Mouse (Mus musculus) heart, adult 18-20 months (tissue): ENCODE data around the gene Vmn1r36. TPM values are rescaled to one million over a fixed set of nuclear protein-coding genes. Genes with fewer than 3 reads are reported as not detected.
"Not testable (repeated sequence)": the region's sequence is repeated elsewhere in the genome, so short reads cannot be mapped to it uniquely, and the experiment has no call there.

Experiments
- DNase-seq, 2 experiments: peaks; one replicate each; pipeline ENCODE4 v3.0.0; 2021 to 2022; ENCODE audit warnings: mixed read lengths in 1 of 2
- long read RNA-seq, 2 experiments: library from polyadenylated mRNA; stranded (forward); transcript quantifications; one replicate each; pipeline ENCODE4 v2.0.0; 2021
- total RNA-seq, 2 experiments: library from RNA; stranded (reverse); gene quantifications; 2 replicates each; pipeline ENCODE4 v1.2.3; 2021

The Vmn1r36 gene
- total RNA-seq, result not detected
- long read RNA-seq, experiment 1, result 0 reads
- long read RNA-seq, experiment 2, result 0 reads

- DNase-seq, result not testable (repeated sequence)
Observed at GRCm38 (mm10) chr6:66719068-66719467, at the start of gene Vmn1r36. Vmn1r36 (minus strand) TSS chr6:66719168.

- DNase-seq, result not testable (repeated sequence)
Observed at GRCm38 (mm10) chr6:66729082-66729481, 10.1 kb upstream of the Vmn1r36 start, which contains the start of gene Vmn1r37. Vmn1r37 (plus strand) TSS chr6:66729382.

- DNase-seq, result no peak
Observed at GRCm38 (mm10) chr6:66713854-66714253, 5.1 kb downstream of the Vmn1r36 start.

- no peak for DNase-seq
Observed at GRCm38 (mm10) chr6:66708901-66709300, 10.1 kb downstream of the Vmn1r36 start.

GRCm38 (mm10) chr6:66685806-66686205 is 33.2 kb downstream of the Vmn1r36 start, which contains the start of gene Vmn1r35:
Vmn1r35 (minus strand) TSS chr6:66685906.
- DNase-seq, result no peak

Other genes starting within 250 kb of the Vmn1r36 start
- 1 to 10 TPM; 2.7 to 3.0 TPM for gene Mad2l1, start 183.8 kb downstream of the Vmn1r36 start, total RNA-seq
- gene Vmn1r32, start 159.1 kb downstream of the Vmn1r36 start, total RNA-seq, result not detected
- gene Vmn1r33, start 100.9 kb downstream of the Vmn1r36 start, total RNA-seq, result not detected
- not detected for gene Vmn1r34, start 75.3 kb downstream of the Vmn1r36 start, total RNA-seq
- gene Vmn1r35, start 33.3 kb downstream of the Vmn1r36 start, total RNA-seq, result not detected
- gene Vmn1r37, start 10.2 kb upstream of the Vmn1r36 start, total RNA-seq, result not detected
- not detected for gene Vmn1r38, start 63.5 kb upstream of the Vmn1r36 start, total RNA-seq
- gene Vmn1r39, start 91.4 kb upstream of the Vmn1r36 start, total RNA-seq, result not detected
- 10 to 100 TPM; 36.9 to 41.9 TPM for gene Gng12, start 177.2 kb upstream of the Vmn1r36 start, total RNA-seq